Mouse (Mus musculus): ENCODE data around the gene Psme2. TPM values are rescaled to one million over a fixed set of nuclear protein-coding genes. Genes with fewer than 3 reads are reported as not detected.

Gene Psme2
- polyA plus RNA-seq, 2 experiments = 78.5 to 239 TPM

DNA sequence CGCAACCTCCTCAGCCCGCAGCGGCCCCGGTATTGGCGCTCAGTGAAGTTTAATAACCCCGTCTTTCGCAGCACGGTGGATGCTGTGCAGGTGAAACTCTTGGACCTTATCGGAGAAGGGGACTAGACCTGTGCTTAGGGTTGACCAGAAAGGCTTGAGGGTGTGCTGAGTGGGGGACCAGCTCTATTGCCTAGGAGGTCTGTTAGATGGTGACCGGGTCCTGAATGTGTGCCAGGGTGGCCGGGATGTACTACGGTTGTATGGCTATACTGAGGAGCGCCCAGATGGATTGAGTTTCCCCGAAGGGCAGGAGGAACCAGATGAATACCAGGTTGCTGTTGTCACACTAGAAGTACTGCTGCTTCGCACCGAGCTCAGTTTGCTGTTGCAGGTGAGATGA, 1.3 kb upstream of the Psme2 start:
- Histone ChIP-seq H3K4me1 (ENCODE audit: control insufficient read depth, insufficient read depth, low read length) (peaks cover 15% of the 10 kb centered on the region), H3K36me3 (ENCODE audit: control insufficient read depth, insufficient read depth, low read length) (peaks cover 53% of the 10 kb centered on the region), H3K9ac (ENCODE audit: low read depth, low read length, severe bottlenecking) (peak overlapping the region; percentile 74), H3K27me3 (ENCODE audit: control insufficient read depth, insufficient read depth, low read length) (no peaks in the 10 kb centered on the region), H3K9me3 (ENCODE audit: control insufficient read depth, low read length) (no peaks in the 10 kb centered on the region), H3K4me3 (replicated peaks; ENCODE audit: low read length) (peak overlapping the region; percentile 91), H3K27ac (replicated peaks; ENCODE audit: low read depth, low read length) (no peak overlapping the region), H3K4me2 (replicated peaks; ENCODE audit: low read depth, low read length, severe bottlenecking) (peak overlapping the region; percentile 85)
- no peak for TF ChIP-seq POLR2A (IDR thresholded peaks at IDR 0.05; ENCODE audit: borderline replicate concordance, extremely low read depth, insufficient read depth, insufficient read length)
- 4% methylated on average over 16 of the region's 16 CpGs for WGBS
- ATAC-seq (ENCODE audit: low FRiP score, low read depth) (no peak), DNase-seq (ENCODE audit: low spot score) (no peak)

DNA sequence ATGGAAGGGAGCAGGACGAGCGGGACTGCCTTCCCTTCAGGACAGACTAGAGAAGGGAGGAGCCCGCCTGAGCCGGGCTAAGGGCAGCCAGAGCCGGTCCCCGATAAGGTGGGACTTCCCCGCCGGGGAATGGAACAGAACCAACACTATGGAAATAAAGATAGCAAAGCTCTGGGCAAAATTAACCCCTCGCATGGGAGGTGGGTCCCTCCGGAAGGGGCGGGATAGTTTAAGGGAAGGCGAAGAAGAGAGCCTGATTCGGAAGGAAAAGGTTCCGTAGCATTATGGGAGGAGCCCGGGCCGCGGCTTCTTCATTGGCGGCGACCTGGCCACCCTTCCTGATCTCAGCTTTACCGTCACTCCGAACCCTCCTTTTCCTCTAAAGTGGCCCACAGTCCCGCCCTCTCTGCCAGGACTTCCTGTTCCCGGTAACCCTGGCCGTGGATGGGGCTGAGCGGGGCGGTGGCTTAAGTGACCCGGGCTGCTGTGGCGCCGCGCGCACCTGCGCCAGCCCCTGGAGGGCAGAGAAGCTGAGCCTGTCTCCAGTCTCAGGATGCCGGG, 498 bp upstream of the Psme2 start, which contains the start of gene Rnf31:
Gene Rnf31, plus strand, starts transcription at position 378 of the 561 bp plus-strand sequence.
- H3K4me2 ChIP-seq (replicated peaks; ENCODE audit: low read depth, low read length, severe bottlenecking) = peak within 1 kb of the TSS; percentile 85
- H3K27ac ChIP-seq (replicated peaks; ENCODE audit: low read depth, low read length) = peak within 1 kb of the TSS; percentile 91
- H3K36me3 ChIP-seq (ENCODE audit: control insufficient read depth, insufficient read depth, low read length) = peaks cover 48% of the 10 kb centered on the region
- ATAC-seq (ENCODE audit: low FRiP score, low read depth) (peak; percentile 89), DNase-seq (ENCODE audit: low spot score) (peak; percentile 96)
- whole genome bisulfite sequencing = 0% methylated on average over 33 of the region's 33 CpGs
- peaks cover 15% of the 10 kb centered on the region for H3K4me1 ChIP-seq (ENCODE audit: control insufficient read depth, insufficient read depth, low read length)
- H3K9me3 ChIP-seq (ENCODE audit: control insufficient read depth, low read length) = no peaks in the 10 kb centered on the region
- TF ChIP-seq POLR2A (IDR thresholded peaks at IDR 0.05; ENCODE audit: borderline replicate concordance, extremely low read depth, insufficient read depth, insufficient read length) = 0 out of 2 replicates have a peak, but pooled peaks have one; percentile 40
- peak within 1 kb of the TSS; percentile 91 for H3K4me3 ChIP-seq (replicated peaks; ENCODE audit: low read length)
- H3K27me3 ChIP-seq (ENCODE audit: control insufficient read depth, insufficient read depth, low read length) = no peaks in the 10 kb centered on the region
- peak within 1 kb of the TSS; percentile 74 for H3K9ac ChIP-seq (ENCODE audit: low read depth, low read length, severe bottlenecking)

DNA sequence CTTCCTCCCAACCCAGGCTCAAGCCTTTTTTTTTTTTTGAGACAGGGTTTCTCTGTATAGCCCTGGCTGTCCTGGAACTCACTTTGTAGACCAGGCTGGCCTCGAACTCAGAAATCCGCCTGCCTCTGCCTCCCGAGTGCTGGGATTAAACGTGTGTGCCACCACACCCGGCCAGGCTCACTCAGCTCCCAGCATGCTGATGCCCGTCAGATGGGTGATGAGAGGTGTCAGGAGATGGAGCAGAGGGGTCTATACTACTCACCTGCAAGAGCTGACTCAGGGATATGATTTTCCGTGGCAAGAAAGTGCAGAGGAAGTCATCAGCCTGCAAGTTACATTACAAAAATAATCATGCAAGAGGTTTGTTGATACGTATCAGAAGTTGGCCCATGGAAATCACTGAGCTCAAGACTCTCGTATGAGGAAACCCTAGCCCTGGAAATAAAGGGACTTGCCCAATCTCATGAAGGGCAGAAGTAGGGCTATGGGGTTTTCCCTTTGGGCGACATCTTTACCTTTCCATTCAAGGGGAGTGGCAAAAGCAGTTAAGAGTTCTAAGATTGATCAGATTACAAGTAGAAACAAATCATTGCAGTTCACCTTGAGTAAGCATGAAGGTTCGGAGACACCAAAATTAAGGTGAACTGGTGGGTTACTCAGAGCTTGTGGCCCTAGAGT, 1.0 kb downstream of the Psme2 start:
- H3K9ac ChIP-seq (ENCODE audit: low read depth, low read length, severe bottlenecking) = peak overlapping the region; percentile 57
- peak overlapping the region; percentile 76; the same call in 1 of the 2 replicates for H3K27ac ChIP-seq (replicated peaks; ENCODE audit: low read depth, low read length)
- H3K27me3 ChIP-seq (ENCODE audit: control insufficient read depth, insufficient read depth, low read length) = no peaks in the 10 kb centered on the region
- no peak for TF ChIP-seq POLR2A (IDR thresholded peaks at IDR 0.05; ENCODE audit: borderline replicate concordance, extremely low read depth, insufficient read depth, insufficient read length)
- H3K9me3 ChIP-seq (ENCODE audit: control insufficient read depth, low read length) = no peaks in the 10 kb centered on the region
- peaks cover 15% of the 10 kb centered on the region for H3K4me1 ChIP-seq (ENCODE audit: control insufficient read depth, insufficient read depth, low read length)
- ATAC-seq (ENCODE audit: low FRiP score, low read depth) (no peak), DNase-seq (ENCODE audit: low spot score) (no peak)
- peak overlapping the region; percentile 91 for H3K4me3 ChIP-seq (replicated peaks; ENCODE audit: low read length)
- H3K4me2 ChIP-seq (replicated peaks; ENCODE audit: low read depth, low read length, severe bottlenecking) = peak overlapping the region; percentile 85
- H3K36me3 ChIP-seq (ENCODE audit: control insufficient read depth, insufficient read depth, low read length) = peaks cover 34% of the 10 kb centered on the region
- 83% methylated on average over 11 of the region's 11 CpGs for WGBS

DNA sequence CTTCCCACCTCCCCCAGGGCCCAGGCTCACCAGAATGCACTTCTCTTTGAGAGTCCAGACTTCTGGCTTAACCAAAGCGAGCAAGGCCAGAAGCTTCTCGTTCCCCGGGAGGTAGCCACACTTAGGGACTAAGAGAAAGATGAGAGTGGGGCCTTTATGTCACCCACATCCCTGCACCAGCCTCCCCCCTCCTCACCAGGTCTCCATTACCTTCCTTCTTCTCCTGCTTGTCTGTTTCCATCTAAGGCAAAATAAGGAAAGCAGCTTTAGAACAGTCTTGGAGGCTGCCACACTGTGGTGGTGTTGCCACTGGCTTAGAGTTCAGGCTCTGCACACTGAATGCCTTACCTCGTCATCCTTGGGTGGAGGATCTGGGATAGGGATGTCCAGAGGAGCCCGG, 1.6 kb downstream of the Psme2 start:
- DNase-seq (ENCODE audit: low spot score) (no peak), ATAC-seq (ENCODE audit: low FRiP score, low read depth) (no peak)
- H3K4me1 ChIP-seq (ENCODE audit: control insufficient read depth, insufficient read depth, low read length) = peaks cover 15% of the 10 kb centered on the region
- no peak overlapping the region for H3K9ac ChIP-seq (ENCODE audit: low read depth, low read length, severe bottlenecking)
- H3K4me3 ChIP-seq (replicated peaks; ENCODE audit: low read length) = no peak overlapping the region
- H3K9me3 ChIP-seq (ENCODE audit: control insufficient read depth, low read length) = no peaks in the 10 kb centered on the region
- no peak overlapping the region for H3K4me2 ChIP-seq (replicated peaks; ENCODE audit: low read depth, low read length, severe bottlenecking)
- H3K27ac ChIP-seq (replicated peaks; ENCODE audit: low read depth, low read length) = no peak overlapping the region
- WGBS = 93% methylated on average over 5 of the region's 5 CpGs
- H3K36me3 ChIP-seq (ENCODE audit: control insufficient read depth, insufficient read depth, low read length) = peaks cover 28% of the 10 kb centered on the region
- no peak for TF ChIP-seq POLR2A (IDR thresholded peaks at IDR 0.05; ENCODE audit: borderline replicate concordance, extremely low read depth, insufficient read depth, insufficient read length)
- H3K27me3 ChIP-seq (ENCODE audit: control insufficient read depth, insufficient read depth, low read length) = no peaks in the 10 kb centered on the region

DNA sequence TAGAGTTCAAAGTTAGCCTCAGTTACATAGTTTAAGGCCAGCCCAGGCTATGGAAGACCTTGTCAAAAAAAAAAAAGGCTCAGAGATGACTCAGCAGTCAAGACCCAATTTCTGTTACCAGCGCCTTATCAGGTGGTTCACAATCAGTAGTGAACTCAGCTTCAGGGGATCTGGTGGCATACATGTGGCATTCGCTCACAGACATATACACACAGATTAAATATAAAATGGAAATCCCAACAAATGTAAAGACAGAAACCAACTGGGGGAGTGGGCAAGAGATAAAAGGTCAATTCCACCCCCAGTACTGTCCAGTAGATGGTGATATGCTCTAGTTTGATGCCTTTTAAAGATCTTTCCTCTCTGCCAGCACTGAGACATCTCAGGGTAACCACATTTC, 4.8 kb downstream of the Psme2 start:
- no peak for ATAC-seq (ENCODE audit: low FRiP score, low read depth)
- WGBS = 93% methylated on average over 2 of the region's 2 CpGs
- H3K36me3 ChIP-seq (ENCODE audit: control insufficient read depth, insufficient read depth, low read length) = peaks cover 33% of the 10 kb centered on the region

More for the DNA sequence above, 4.8 kb downstream of the Psme2 start:
- H3K4me1 ChIP-seq (ENCODE audit: control insufficient read depth, insufficient read depth, low read length) = peaks cover 7% of the 10 kb centered on the region
- no peaks in the 10 kb centered on the region for H3K9me3 ChIP-seq (ENCODE audit: control insufficient read depth, low read length)
- H3K27me3 ChIP-seq (ENCODE audit: control insufficient read depth, insufficient read depth, low read length) = no peaks in the 10 kb centered on the region
- H3K27ac ChIP-seq (replicated peaks; ENCODE audit: low read depth, low read length) = no peak overlapping the region
- no peak overlapping the region for H3K4me2 ChIP-seq (replicated peaks; ENCODE audit: low read depth, low read length, severe bottlenecking)
- no peak overlapping the region for H3K4me3 ChIP-seq (replicated peaks; ENCODE audit: low read length)
- H3K9ac ChIP-seq (ENCODE audit: low read depth, low read length, severe bottlenecking) = no peak overlapping the region
- TF ChIP-seq POLR2A (IDR thresholded peaks at IDR 0.05; ENCODE audit: borderline replicate concordance, extremely low read depth, insufficient read depth, insufficient read length) = no peak
- no peak for DNase-seq (ENCODE audit: low spot score)

All from limb, embryonic 14.5 days (tissue).